Mouse (Mus musculus): ENCODE measurements at regions not wholly inside any gene's neighbourhood (a gene's known extent, or its start where the extent isn't known, plus 50 kb on each side); places are given as distances from the start of the nearest gene placed in this dataset.
"Not testable (repeated sequence)": the region's sequence is repeated elsewhere in the genome, so short reads cannot be mapped to it uniquely, and the experiment has no call there.

- WGBS = 76% methylated on average over 2 of the region's 2 CpGs
- H3K9ac ChIP-seq (ENCODE audit: low read depth, low read length) = no peak overlapping the region
These were observed 959.4 kb downstream of the Diaph2 start for GRCm38 (mm10) chrX:130708929-130709328.

GRCm38 (mm10) chrX:130744132-130744531 is 994.6 kb downstream of the Diaph2 start:
- not testable (repeated sequence) for H3K4me2 ChIP-seq (ENCODE audit: low read length); H3K9me3 ChIP-seq (replicated peaks; ENCODE audit: low read length); H3K4me3 ChIP-seq (replicated peaks; ENCODE audit: low read depth, low read length); H3K27ac ChIP-seq; H3K9ac ChIP-seq (ENCODE audit: low read depth, low read length); ATAC-seq (replicated peaks; ENCODE audit: low FRiP score, low read depth); DNase-seq (ENCODE audit: low spot score); H3K4me1 ChIP-seq (replicated peaks; ENCODE audit: insufficient read depth, low read length); H3K36me3 ChIP-seq (ENCODE audit: insufficient read depth, low read length); H3K27me3 ChIP-seq (ENCODE audit: insufficient read depth, low read length)
- 95% methylated on average over 1 of the region's 1 CpGs for WGBS

More at GRCm38 (mm10) chrX:130708929-130709328, 959.4 kb downstream of the Diaph2 start:
- ATAC-seq (replicated peaks; ENCODE audit: low FRiP score, low read depth) (no peak), DNase-seq (ENCODE audit: low spot score) (no peak)
- no peaks in the 10 kb centered on the region for H3K36me3 ChIP-seq (ENCODE audit: insufficient read depth, low read length)
- H3K27me3 ChIP-seq (ENCODE audit: insufficient read depth, low read length) = no peaks in the 10 kb centered on the region
- TF ChIP-seq CTCF (IDR thresholded peaks at IDR 0.05; ENCODE audit: low read depth) = no peak
- no peaks in the 10 kb centered on the region for H3K4me1 ChIP-seq (replicated peaks; ENCODE audit: insufficient read depth, low read length)
- H3K27ac ChIP-seq = no peak overlapping the region
- no peaks in the 10 kb centered on the region for H3K9me3 ChIP-seq (replicated peaks; ENCODE audit: low read length)
- H3K4me3 ChIP-seq (replicated peaks; ENCODE audit: low read depth, low read length) = no peak overlapping the region
- no peak overlapping the region for H3K4me2 ChIP-seq (ENCODE audit: low read length)
